Mouse (Mus musculus) MEL (cell line): Measurements from ENCODE around the gene Tmem88. TPM values are rescaled to one million over a fixed set of nuclear protein-coding genes. Genes with fewer than 3 reads are reported as not detected.

ENCODE experiments used
- DNase-seq: peaks from one replicate; pipeline ENCODE4 v3.0.0; 2011; ENCODE audit warnings: low read depth, low spot score
- H3K27ac ChIP-seq: 2 replicates; pipeline ENCODE4 v1.5.1; 2012; ENCODE audit warnings: low read depth, mild to moderate bottlenecking, control low read depth, low read length, moderate library complexity; ENCODE audit not compliant: control insufficient read depth
- H3K27me3 ChIP-seq, 2 experiments: fragments of 150-350 bp in 1 of 2; sonication (generic) in 1 of 2; 2 replicates each; pipeline ENCODE4 v1.6.1; 2012; ENCODE audit warnings: low read length in 2 of 2, mild to moderate bottlenecking in 2 of 2, improper control_type of control experiment in 1 of 2, moderate library complexity in 1 of 2; ENCODE audit not compliant: insufficient read depth in 2 of 2, control insufficient read depth in 1 of 2
- H3K36me3 ChIP-seq, 2 experiments: 2 replicates each; pipeline ENCODE4 v1.6.1; 2012 to 2014; ENCODE audit warnings: low read length in 2 of 2, improper control_type of control experiment in 1 of 2, inconsistent platforms in 1 of 2, mild to moderate bottlenecking in 1 of 2; ENCODE audit not compliant: insufficient read depth in 2 of 2, control insufficient read depth in 1 of 2
- H3K4me1 ChIP-seq, 2 experiments: fragments of 150-350 bp in 1 of 2; sonication (generic) in 1 of 2; 2 replicates each; pipeline ENCODE4 v1.6.1; 2012; ENCODE audit warnings: low read length in 2 of 2, improper control_type of control experiment in 1 of 2, mild to moderate bottlenecking in 1 of 2; ENCODE audit not compliant: insufficient read depth in 2 of 2, control insufficient read depth in 1 of 2
- H3K4me3 ChIP-seq, 2 experiments: fragments of 150-350 bp in 1 of 2; sonication (generic) in 1 of 2; 2 replicates each; pipeline ENCODE4 v1.5.1; 2012; ENCODE audit warnings: low read depth in 2 of 2, low read length in 2 of 2, mild to moderate bottlenecking in 2 of 2, moderate library complexity in 2 of 2, control low read depth in 1 of 2, improper control_type of control experiment in 1 of 2; ENCODE audit not compliant: control insufficient read depth in 1 of 2, insufficient read depth in 1 of 2
- H3K79me2 ChIP-seq: 2 replicates; pipeline ENCODE4 v1.6.1; 2012; ENCODE audit warnings: mild to moderate bottlenecking, low read length, moderate library complexity; ENCODE audit not compliant: control insufficient read depth, poor library complexity, insufficient read depth
- H3K9ac ChIP-seq: 2 replicates; pipeline ENCODE4 v1.6.1; 2012; ENCODE audit warnings: low read depth, mild to moderate bottlenecking, control low read depth, low read length, moderate library complexity; ENCODE audit not compliant: control insufficient read depth, poor library complexity, severe bottlenecking
- H3K9me3 ChIP-seq: fragments of 150-350 bp; sonication (generic); replicated peaks from 2 replicates; pipeline ENCODE4 v1.6.1; 2012; ENCODE audit warnings: mild to moderate bottlenecking, low read length, improper control_type of control experiment, moderate library complexity; ENCODE audit not compliant: insufficient read depth
- BHLHE40 ChIP-seq: IDR thresholded peaks from 2 replicates; pipeline ENCODE4 v1.6.1; 2012; ENCODE audit warnings: low read depth, mild to moderate bottlenecking, inconsistent platforms, low read length, improper control_type of control experiment, borderline replicate concordance
- CHD1 ChIP-seq: IDR thresholded peaks from 2 replicates; pipeline ENCODE4 v1.6.1; 2012; ENCODE audit warnings: low read depth, mild to moderate bottlenecking, inconsistent platforms, low read length, improper control_type of control experiment
- CTCF ChIP-seq, 3 experiments: IDR thresholded peaks in 2 of 3; conservative IDR thresholded peaks in 1 of 3; 2 replicates each; pipeline ENCODE4 v1.5.1; 2011 to 2012; ENCODE audit warnings: low read length in 3 of 3, low read depth in 2 of 3, mild to moderate bottlenecking in 2 of 3, improper control_type of control experiment in 1 of 3, inconsistent platforms in 1 of 3, mixed read lengths in 1 of 3, moderate library complexity in 1 of 3; ENCODE audit not compliant: control insufficient read depth in 1 of 3, insufficient read depth in 1 of 3, poor library complexity in 1 of 3, severe bottlenecking in 1 of 3
- E2F4 ChIP-seq: IDR thresholded peaks from 2 replicates; pipeline ENCODE4 v1.6.1; 2011; ENCODE audit warnings: low read depth, low read length, improper control_type of control experiment, borderline replicate concordance
- ELF1 ChIP-seq: IDR thresholded peaks from 2 replicates; pipeline ENCODE4 v1.6.1; 2014; ENCODE audit warnings: low read depth, mild to moderate bottlenecking, inconsistent platforms, low read length, improper control_type of control experiment, moderate library complexity
- ETS1 ChIP-seq: IDR thresholded peaks from 2 replicates; pipeline ENCODE4 v1.6.1; 2012; ENCODE audit warnings: low read depth, mild to moderate bottlenecking, inconsistent platforms, low read length, improper control_type of control experiment, moderate library complexity
- GABPA ChIP-seq: IDR thresholded peaks from 2 replicates; pipeline ENCODE4 v1.6.1; 2012; ENCODE audit warnings: low read depth, mild to moderate bottlenecking, inconsistent platforms, low read length, improper control_type of control experiment, moderate library complexity
- GATA1 ChIP-seq: IDR thresholded peaks from 2 replicates; pipeline ENCODE4 v1.6.1; 2011; ENCODE audit warnings: low read depth, low read length, improper control_type of control experiment
- HCFC1 ChIP-seq: IDR thresholded peaks from 2 replicates; pipeline ENCODE4 v1.6.1; 2012; ENCODE audit warnings: low read depth, mild to moderate bottlenecking, inconsistent platforms, low read length, improper control_type of control experiment, moderate library complexity
- JUND ChIP-seq: IDR thresholded peaks from 2 replicates; pipeline ENCODE4 v1.6.1; 2011; ENCODE audit warnings: low read depth, mild to moderate bottlenecking, improper control_type of control experiment, low read length
- KAT2A ChIP-seq: conservative IDR thresholded peaks from 2 replicates; pipeline ENCODE4 v1.6.1; 2012; ENCODE audit warnings: low read depth, low read length, improper control_type of control experiment, inconsistent platforms
- MAFK ChIP-seq: IDR thresholded peaks from 2 replicates; pipeline ENCODE4 v1.6.1; 2011; ENCODE audit warnings: low read depth, mild to moderate bottlenecking, low read length, improper control_type of control experiment, borderline replicate concordance
- MAX ChIP-seq: IDR thresholded peaks from 2 replicates; pipeline ENCODE4 v1.6.1; 2011; ENCODE audit warnings: low read length, improper control_type of control experiment
- MAZ ChIP-seq: IDR thresholded peaks from 2 replicates; pipeline ENCODE4 v1.6.1; 2012; ENCODE audit warnings: low read depth, mild to moderate bottlenecking, inconsistent platforms, low read length, improper control_type of control experiment
- MXI1 ChIP-seq: IDR thresholded peaks from 2 replicates; pipeline ENCODE4 v1.6.1; 2011; ENCODE audit warnings: mild to moderate bottlenecking, low read depth, low read length, improper control_type of control experiment
- MYB ChIP-seq: IDR thresholded peaks from 2 replicates; pipeline ENCODE4 v1.6.1; 2011; ENCODE audit warnings: mild to moderate bottlenecking, low read depth, low read length, improper control_type of control experiment
- MYC ChIP-seq: IDR thresholded peaks from 2 replicates; pipeline ENCODE4 v1.6.1; 2011; ENCODE audit warnings: low read depth, mild to moderate bottlenecking, low read length, improper control_type of control experiment, moderate library complexity
- NELFE ChIP-seq: IDR thresholded peaks from 2 replicates; pipeline ENCODE4 v1.6.1; 2011; ENCODE audit warnings: low read depth, low read length, improper control_type of control experiment
- NRF1 ChIP-seq: IDR thresholded peaks from 2 replicates; pipeline ENCODE4 v1.6.1; 2014; ENCODE audit warnings: low read depth, mild to moderate bottlenecking, inconsistent platforms, low read length, improper control_type of control experiment, moderate library complexity; ENCODE audit not compliant: poor library complexity, insufficient read depth, severe bottlenecking
- POLR2A ChIP-seq, 2 experiments: IDR thresholded peaks; 2 replicates each; pipeline ENCODE4 v1.6.1; 2011 to 2012; ENCODE audit warnings: low read length in 2 of 2, mild to moderate bottlenecking in 2 of 2, control low read depth in 1 of 2, improper control_type of control experiment in 1 of 2, low read depth in 1 of 2, moderate library complexity in 1 of 2; ENCODE audit not compliant: control insufficient read depth in 1 of 2, insufficient read depth in 1 of 2, poor library complexity in 1 of 2
- POLR2AphosphoS2 ChIP-seq: IDR thresholded peaks from 2 replicates; pipeline ENCODE4 v1.6.1; 2011; ENCODE audit warnings: low read length, improper control_type of control experiment
- POLR2AphosphoS5 ChIP-seq: IDR thresholded peaks from 2 replicates; pipeline ENCODE4 v1.6.1; 2012; ENCODE audit warnings: low read depth, borderline replicate concordance, mild to moderate bottlenecking, inconsistent platforms, low read length, moderate library complexity, mixed read lengths
- RAD21 ChIP-seq: IDR thresholded peaks from 2 replicates; pipeline ENCODE4 v1.6.1; 2011; ENCODE audit warnings: mild to moderate bottlenecking, low read depth, low read length, improper control_type of control experiment
- SIN3A ChIP-seq: IDR thresholded peaks from 2 replicates; pipeline ENCODE4 v1.6.1; 2012; ENCODE audit warnings: low read length, improper control_type of control experiment, inconsistent platforms
- SMC3 ChIP-seq: IDR thresholded peaks from 2 replicates; pipeline ENCODE4 v1.6.1; 2011; ENCODE audit warnings: low read depth, low read length, improper control_type of control experiment
- TBP ChIP-seq: IDR thresholded peaks from 2 replicates; pipeline ENCODE4 v1.8.0; 2011; ENCODE audit warnings: low read depth, low read length, improper control_type of control experiment
- TCF12 ChIP-seq: IDR thresholded peaks from 2 replicates; pipeline ENCODE4 v1.6.1; 2014; ENCODE audit warnings: low read depth, mild to moderate bottlenecking, inconsistent platforms, low read length, improper control_type of control experiment, moderate library complexity
- USF1 ChIP-seq: IDR thresholded peaks from 2 replicates; pipeline ENCODE4 v1.6.1; 2014; ENCODE audit warnings: low read depth, mild to moderate bottlenecking, inconsistent platforms, low read length, improper control_type of control experiment, moderate library complexity
- USF2 ChIP-seq, 2 experiments: IDR thresholded peaks; 2 replicates each; pipeline ENCODE4 v1.6.1; 2011 to 2012; ENCODE audit warnings: improper control_type of control experiment in 2 of 2, low read length in 2 of 2, borderline replicate concordance in 1 of 2, inconsistent platforms in 1 of 2, low read depth in 1 of 2, mild to moderate bottlenecking in 1 of 2; ENCODE audit not compliant: insufficient read depth in 1 of 2
- ZNF384 ChIP-seq: IDR thresholded peaks from 2 replicates; pipeline ENCODE4 v1.6.1; 2012; ENCODE audit warnings: low read depth, mild to moderate bottlenecking, inconsistent platforms, low read length, improper control_type of control experiment
- polyA plus RNA-seq, 2 experiments: library from polyadenylated mRNA; stranded (reverse) in 1 of 2; unstranded in 1 of 2; fragments of >175 nt in 1 of 2; fragments of >200 nt in 1 of 2; gene quantifications; 2 replicates each; pipeline versions ENCODE4 v1.2.1 to v1.2.4; 2012; ENCODE audit warnings: low replicate concordance in 2 of 2, low read depth in 1 of 2; ENCODE audit not compliant: insufficient read length in 2 of 2, insufficient read depth in 1 of 2, missing spikeins in 1 of 2
- total RNA-seq: library from RNA; depleted of rRNA; stranded (reverse); fragments of 300-350 nt; gene quantifications from 2 replicates; pipeline ENCODE4 v1.2.3, GENCODE M21; 2012

The Tmem88 gene
- total and polyA plus RNA-seq, 3 experiments = 0.39 to 0.45 TPM; not detected in 1

DNA sequence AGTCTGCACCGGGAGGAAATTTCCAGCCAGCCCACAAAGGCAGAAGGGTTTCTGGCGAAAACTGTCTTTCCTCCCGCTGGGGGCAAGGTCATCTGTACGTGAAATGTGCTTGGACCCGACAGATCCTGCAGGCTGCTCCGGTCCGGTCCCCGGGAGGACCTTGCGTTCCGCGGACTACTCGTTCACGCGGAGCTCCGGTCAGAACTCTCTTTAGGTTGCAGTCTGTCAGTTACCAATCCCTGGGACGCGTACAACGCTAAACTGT lies 11.9 kb upstream of the Tmem88 start:
- TF ChIP-seq HCFC1 (no peak), SMC3 (no peak), TCF12 (no peak), KAT2A (no peak), ZNF384 (no peak), MYB (no peak), E2F4 (no peak), MAX (no peak), USF2 (IDR thresholded peaks at IDR 0.05; ENCODE audit: borderline replicate concordance in 1 of 2, insufficient read depth in 1 of 2, low read depth in 1 of 2, low read length in 2 of 2) (no peak), RAD21 (no peak), CHD1 (no peak; the same call in 1 of the 2 replicates)
- peaks cover 59% of the 10 kb centered on the region for H3K79me2 ChIP-seq
- no peaks in the 10 kb centered on the region for H3K9me3 ChIP-seq
- no peak for DNase-seq
- H3K4me1 ChIP-seq = peaks cover 17 to 36% of the 10 kb centered on the region in 2 experiments
- peak overlapping the region; percentile 87 for H3K9ac ChIP-seq
- H3K4me3 ChIP-seq = peak overlapping the region; percentile 62 to 79
- H3K27me3 ChIP-seq = no peaks in the 10 kb centered on the region
- H3K27ac ChIP-seq = peak overlapping the region; percentile 91
- H3K36me3 ChIP-seq = peaks cover 0 to 29% of the 10 kb centered on the region in 2 experiments; a peak in 3 of 4 replicates

GRCm38 (mm10) chr11:69409378-69410044 lies 11.5 kb upstream of the Tmem88 start:
- DNase-seq = peak; percentile 97
- no peak for TF ChIP-seq MAFK
- TF ChIP-seq GATA1 = no peak
- TF ChIP-seq MAZ = peak; percentile 99
- peak; percentile 80 for TF ChIP-seq ELF1
- TF ChIP-seq ETS1 = peak; percentile 96
- no peak for TF ChIP-seq USF2 (IDR thresholded peaks at IDR 0.05; ENCODE audit: borderline replicate concordance in 1 of 2, insufficient read depth in 1 of 2, low read depth in 1 of 2, low read length in 2 of 2)
- TF ChIP-seq NRF1 = 0 out of 2 replicates have a peak, but pooled peaks have one; percentile 3
- no peak for TF ChIP-seq POLR2AphosphoS5
- no peak for TF ChIP-seq POLR2AphosphoS2
- peak; percentile 72; the same call in 1 of the 2 replicates for TF ChIP-seq BHLHE40
- TF ChIP-seq NELFE = no peak; the same call in 1 of the 2 replicates
- TF ChIP-seq TBP = peak; percentile 39
- TF ChIP-seq POLR2A (IDR thresholded peaks at IDR 0.05; ENCODE audit: control insufficient read depth in 1 of 2, insufficient read depth in 1 of 2, low read depth in 1 of 2, low read length in 2 of 2, poor library complexity in 1 of 2) = peak in 1 of 2 experiments; percentile 30; a peak in 2 of 4 replicates
- 0 out of 6 replicates have a peak, but pooled peaks of 1 of the 3 experiments have one; percentile 2 for TF ChIP-seq CTCF (IDR thresholded peaks at IDR 0.05 in 2 of 3, conservative IDR thresholded peaks at IDR 0.05 in 1 of 3; ENCODE audit: control insufficient read depth in 1 of 3, insufficient read depth in 1 of 3, low read depth in 2 of 3, low read length in 3 of 3, poor library complexity in 1 of 3, severe bottlenecking in 1 of 3)
- TF ChIP-seq MYC = peak; percentile 97
- peak; percentile 65 for TF ChIP-seq HCFC1
- peak; percentile 75 for TF ChIP-seq USF1
- no peak for TF ChIP-seq GABPA
- TF ChIP-seq JUND = no peak
- no peak for TF ChIP-seq RAD21
- no peak for TF ChIP-seq ZNF384
- TF ChIP-seq MXI1 = peak; percentile 96
- peak; percentile 94 for TF ChIP-seq SIN3A
- TF ChIP-seq SMC3 = no peak
- peak; percentile 92 for TF ChIP-seq MAX
- TF ChIP-seq, all 39 proteins: peak for 14
- peaks cover 54% of the 10 kb centered on the region for H3K79me2 ChIP-seq
- H3K27ac ChIP-seq = peak overlapping the region; percentile 91
- H3K36me3 ChIP-seq = peaks cover 0 to 26% of the 10 kb centered on the region in 2 experiments; a peak in 3 of 4 replicates
- peak overlapping the region; percentile 87 for H3K9ac ChIP-seq
- H3K27me3 ChIP-seq = no peaks in the 10 kb centered on the region
- peak overlapping the region; percentile 68 to 79 for H3K4me3 ChIP-seq
- H3K9me3 ChIP-seq = no peaks in the 10 kb centered on the region
- peaks cover 17 to 33% of the 10 kb centered on the region in 2 experiments for H3K4me1 ChIP-seq
